Mouse (Mus musculus) ES-E14 (cell line): Measurements from ENCODE around the gene Bnc2.

Experiments used
- CHD2 ChIP-seq: IDR thresholded peaks from 2 replicates; pipeline ENCODE4 v1.6.1; 2014; ENCODE audit warnings: mild to moderate bottlenecking, low read depth, low read length, inconsistent platforms
- HCFC1 ChIP-seq: IDR thresholded peaks from 2 replicates; pipeline ENCODE4 v1.6.1; 2012; ENCODE audit warnings: low read length, inconsistent platforms, borderline replicate concordance; ENCODE audit not compliant: insufficient read depth
- MAFK ChIP-seq: IDR thresholded peaks from 2 replicates; pipeline ENCODE4 v1.6.1; 2014; ENCODE audit warnings: mild to moderate bottlenecking, low read depth, low read length, inconsistent platforms; ENCODE audit not compliant: insufficient read depth
- ZC3H11A ChIP-seq: IDR thresholded peaks from 2 replicates; pipeline ENCODE4 v1.6.1; 2012; ENCODE audit warnings: low read depth, mild to moderate bottlenecking, inconsistent platforms, low read length, borderline replicate concordance
- ZNF384 ChIP-seq: IDR thresholded peaks from 2 replicates; pipeline ENCODE4 v1.6.1; 2012; ENCODE audit warnings: low read depth, low read length, inconsistent platforms

- TF ChIP-seq ZNF384 (no peak), HCFC1 (no peak), MAFK (no peak), CHD2 (no peak), ZC3H11A (no peak)
These were observed 216.9 kb downstream of the Bnc2 start for GRCm38 (mm10) chr4:84458218-84458560.
